Mouse (Mus musculus) CH12.LX (cell line): Measurements from ENCODE around the gene Atp8b3. TPM values are rescaled to one million over a fixed set of nuclear protein-coding genes. Genes with fewer than 3 reads are reported as not detected.

ENCODE experiments used
- DNase-seq: peaks from one replicate; pipeline ENCODE4 v3.0.0-alpha.2; 2013; ENCODE audit errors: extremely low read depth
- H3K27ac ChIP-seq: 2 replicates; pipeline ENCODE4 v1.5.1; 2012; ENCODE audit warnings: low read depth, mild to moderate bottlenecking, control low read depth, moderate library complexity; ENCODE audit not compliant: insufficient read depth
- H3K27me3 ChIP-seq: replicated peaks from 2 replicates; pipeline ENCODE3; 2012; ENCODE audit warnings: inconsistent platforms
- H3K36me3 ChIP-seq, 2 experiments: replicated peaks in 1 of 2; 2 replicates each; pipeline versions ENCODE3 to v1.6.1; 2012; ENCODE audit warnings: inconsistent platforms in 1 of 2, low read length in 1 of 2, mild to moderate bottlenecking in 1 of 2, mixed read lengths in 1 of 2, moderate library complexity in 1 of 2; ENCODE audit not compliant: control insufficient read depth in 1 of 2, insufficient read depth in 1 of 2
- H3K4me1 ChIP-seq, 2 experiments: 2 replicates each; pipeline ENCODE4 v1.6.1; 2012; ENCODE audit warnings: inconsistent platforms in 1 of 2, moderate library complexity in 1 of 2; ENCODE audit not compliant: insufficient read depth in 2 of 2, control insufficient read depth in 1 of 2
- H3K4me2 ChIP-seq: 2 replicates; pipeline ENCODE4 v1.6.1; 2012; ENCODE audit warnings: low read depth, mild to moderate bottlenecking, control low read depth; ENCODE audit not compliant: poor library complexity, insufficient read depth, severe bottlenecking
- H3K4me3 ChIP-seq, 3 experiments: fragments of 150-350 bp in 1 of 3; sonication (generic) in 1 of 3; replicated peaks in 1 of 3; 2 replicates each; pipeline versions ENCODE3 to v1.5.1; 2011 to 2012; ENCODE audit warnings: low read depth in 2 of 3, low read length in 2 of 3, mild to moderate bottlenecking in 2 of 3, moderate library complexity in 2 of 3, control low read depth in 1 of 3, improper control_type of control experiment in 1 of 3, inconsistent platforms in 1 of 3, mixed read lengths in 1 of 3; ENCODE audit not compliant: poor library complexity in 1 of 3
- H3K79me2 ChIP-seq: replicated peaks from 2 replicates; pipeline ENCODE4 v1.6.1; 2012; ENCODE audit warnings: mild to moderate bottlenecking, moderate library complexity; ENCODE audit not compliant: control insufficient read depth, poor library complexity, insufficient read depth, severe bottlenecking; ENCODE audit errors: extremely low read depth
- H3K9ac ChIP-seq: 2 replicates; pipeline ENCODE4 v1.6.1; 2012; ENCODE audit warnings: low read depth, mild to moderate bottlenecking, control low read depth, moderate library complexity; ENCODE audit not compliant: insufficient read depth
- H3K9me3 ChIP-seq: replicated peaks from 2 replicates; pipeline ENCODE3; 2012; ENCODE audit warnings: low read length, inconsistent platforms, mixed read lengths
- CHD2 ChIP-seq: IDR thresholded peaks from 2 replicates; pipeline ENCODE4 v1.6.1; 2011; ENCODE audit warnings: low read length, improper control_type of control experiment
- CTCF ChIP-seq, 2 experiments: IDR thresholded peaks in 1 of 2; conservative IDR thresholded peaks in 1 of 2; 2 replicates each; pipeline ENCODE4 v1.5.1; 2011 to 2012; ENCODE audit warnings: low read depth in 2 of 2, low read length in 2 of 2, improper control_type of control experiment in 1 of 2, inconsistent platforms in 1 of 2, mild to moderate bottlenecking in 1 of 2, moderate library complexity in 1 of 2
- E2F4 ChIP-seq: IDR thresholded peaks from 2 replicates; pipeline ENCODE4 v1.6.1; 2011; ENCODE audit warnings: low read depth, low read length, improper control_type of control experiment; ENCODE audit not compliant: insufficient replicate concordance
- ETS1 ChIP-seq: conservative IDR thresholded peaks from 2 replicates; pipeline ENCODE4 v1.6.1; 2012; ENCODE audit warnings: low read depth, mild to moderate bottlenecking, inconsistent platforms, low read length, improper control_type of control experiment, moderate library complexity
- JUN ChIP-seq: IDR thresholded peaks from 2 replicates; pipeline ENCODE4 v1.6.1; 2011; ENCODE audit warnings: low read depth, mild to moderate bottlenecking, low read length, improper control_type of control experiment, moderate library complexity; ENCODE audit not compliant: insufficient read depth
- JUND ChIP-seq: conservative IDR thresholded peaks from 2 replicates; pipeline ENCODE4 v1.6.1; 2011; ENCODE audit warnings: low read depth, low read length, improper control_type of control experiment
- KAT2A ChIP-seq: IDR thresholded peaks from 2 replicates; pipeline ENCODE4 v1.6.1; 2012; ENCODE audit warnings: low read length, improper control_type of control experiment, inconsistent platforms; ENCODE audit not compliant: insufficient replicate concordance
- MAFK ChIP-seq: IDR thresholded peaks from 2 replicates; pipeline ENCODE4 v1.6.1; 2011; ENCODE audit warnings: low read length, improper control_type of control experiment; ENCODE audit not compliant: insufficient replicate concordance
- MEF2A ChIP-seq: IDR thresholded peaks from 2 replicates; pipeline ENCODE4 v1.6.1; 2014; ENCODE audit warnings: low read depth, mild to moderate bottlenecking, inconsistent platforms, low read length, improper control_type of control experiment, borderline replicate concordance
- MXI1 ChIP-seq: IDR thresholded peaks from 2 replicates; pipeline ENCODE4 v1.6.1; 2011; ENCODE audit warnings: mild to moderate bottlenecking, low read depth, low read length, improper control_type of control experiment
- MYC ChIP-seq: IDR thresholded peaks from 2 replicates; pipeline ENCODE4 v1.6.1; 2011; ENCODE audit warnings: low read depth, mild to moderate bottlenecking, improper control_type of control experiment, low read length
- NRF1 ChIP-seq: IDR thresholded peaks from 2 replicates; pipeline ENCODE4 v1.6.1; 2014; ENCODE audit warnings: low read depth, mild to moderate bottlenecking, inconsistent platforms, low read length, improper control_type of control experiment, moderate library complexity
- PAX5 ChIP-seq: IDR thresholded peaks from 2 replicates; pipeline ENCODE4 v1.6.1; 2012; ENCODE audit warnings: low read length, inconsistent platforms, mixed read lengths
- POLR2A ChIP-seq: IDR thresholded peaks from 2 replicates; pipeline ENCODE4 v1.6.1; 2011; ENCODE audit warnings: low read depth, mild to moderate bottlenecking, improper control_type of control experiment, low read length
- SIN3A ChIP-seq: IDR thresholded peaks from 2 replicates; pipeline ENCODE4 v1.6.1; 2012; ENCODE audit warnings: low read length, improper control_type of control experiment, inconsistent platforms
- USF1 ChIP-seq: IDR thresholded peaks from 2 replicates; pipeline ENCODE4 v1.6.1; 2014; ENCODE audit warnings: low read depth, mild to moderate bottlenecking, inconsistent platforms, low read length, improper control_type of control experiment
- ZMIZ1 ChIP-seq: IDR thresholded peaks from 2 replicates; pipeline ENCODE4 v1.6.1; 2012; ENCODE audit warnings: low read depth, mild to moderate bottlenecking, inconsistent platforms, low read length, improper control_type of control experiment
- ZNF384 ChIP-seq: IDR thresholded peaks from 2 replicates; pipeline ENCODE4 v1.6.1; 2012; ENCODE audit warnings: low read depth, low read length, improper control_type of control experiment, inconsistent platforms
- dilution Hi-C: fragments of 300-500 bp; cut with MboI; formaldehyde crosslinking; loops from 2 replicates; pipeline ENCODE4 v1.14.3; 2020; ENCODE audit warnings: low sequenced_read_pairs; ENCODE audit not compliant: extremely low pct_unique_long_range_greater_than_20kb, extremely low pct_ligation_motif_present
- in situ Hi-C: fragments of 300-500 bp; cut with MboI; formaldehyde crosslinking; loops from 3 replicates; pipeline ENCODE4 v1.14.3; 2019; ENCODE audit warnings: low sequenced_read_pairs, low pct_ligation_motif_present, low pct_unique_long_range_greater_than_20kb, mixed read lengths
- polyA plus RNA-seq: library from polyadenylated mRNA; unstranded; fragments of >175 nt; gene quantifications from 2 replicates; pipeline ENCODE4 v1.2.1, GENCODE M21; 2012; ENCODE audit warnings: low read depth; ENCODE audit not compliant: insufficient read length
- total RNA-seq, 2 experiments: library from RNA; depleted of rRNA; stranded (reverse); fragments of 300-350 nt in 1 of 2; fragments of >200 nt in 1 of 2; gene quantifications; 2 replicates each; pipeline ENCODE4 v1.2.3; 2012 to 2014

Atp8b3 gene
- total and polyA plus RNA-seq, 3 experiments: 0.08 to 0.27 (median 0.21) TPM

- dilution Hi-C loops: no loop called here
- no peak overlapping the region for H3K9ac ChIP-seq
- in situ Hi-C loops: no loop called here
- peaks cover 31 to 63% of the 10 kb centered on the region in 2 experiments for H3K36me3 ChIP-seq
- H3K4me3 ChIP-seq: no peak overlapping the region
- H3K27ac ChIP-seq: no peak overlapping the region
- no peak overlapping the region for H3K4me2 ChIP-seq
- H3K9me3 ChIP-seq: no peaks in the 10 kb centered on the region
- peaks cover 20% of the 10 kb centered on the region for H3K79me2 ChIP-seq
- peaks cover 33 to 84% of the 10 kb centered on the region in 2 experiments for H3K4me1 ChIP-seq
- no peaks in the 10 kb centered on the region for H3K27me3 ChIP-seq
- TF ChIP-seq KAT2A (no peak), MXI1 (no peak), PAX5 (no peak), MYC (no peak), NRF1 (no peak), CTCF (conservative IDR thresholded peaks at IDR 0.05 in 1 of 2, IDR thresholded peaks at IDR 0.05 in 1 of 2; ENCODE audit: low read depth in 2 of 2, low read length in 2 of 2) (no peak), JUN (no peak), ZMIZ1 (no peak), SIN3A (no peak), E2F4 (no peak), JUND (no peak), ZNF384 (no peak)
- TF ChIP-seq, all 38 proteins: peak for 0
- DNase-seq: no peak
Observed at GRCm38 (mm10) chr10:80584642-80585552, 46.0 kb upstream of the Atp8b3 start.

DNA sequence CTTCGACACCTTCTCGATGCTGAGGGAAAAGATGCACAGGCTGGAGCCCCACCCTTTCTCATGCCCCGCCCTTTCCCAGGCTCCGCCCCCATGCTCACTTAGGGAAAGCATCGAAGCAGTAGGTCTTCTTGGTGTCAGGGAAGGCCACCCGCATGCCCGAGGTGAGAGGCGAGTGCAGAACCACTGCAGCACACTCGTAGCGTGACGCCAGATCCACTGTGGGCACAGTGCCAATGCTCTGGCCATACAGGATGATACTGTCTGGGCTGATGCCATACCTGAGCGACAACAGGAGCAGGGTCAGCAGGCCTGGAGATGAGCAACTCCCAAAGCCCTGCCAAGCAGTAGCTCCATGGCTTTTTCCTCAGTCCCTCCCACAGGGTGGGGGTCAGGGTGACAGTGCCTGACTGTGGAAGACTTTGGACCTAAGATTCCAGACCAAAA, 45.1 kb upstream of the Atp8b3 start:
- Histone ChIP-seq H3K9me3 (no peaks in the 10 kb centered on the region), H3K79me2 (peaks cover 16% of the 10 kb centered on the region), H3K4me2 (no peak overlapping the region), H3K9ac (no peak overlapping the region), H3K36me3 (peaks cover 31 to 63% of the 10 kb centered on the region in 2 experiments), H3K27ac (no peak overlapping the region), H3K4me3 (no peak overlapping the region), H3K27me3 (no peaks in the 10 kb centered on the region), H3K4me1 (peaks cover 31 to 80% of the 10 kb centered on the region in 2 experiments)
- no peak for TF ChIP-seq ZNF384
- TF ChIP-seq ETS1: no peak
- no peak for TF ChIP-seq CHD2
- no peak for TF ChIP-seq CTCF (conservative IDR thresholded peaks at IDR 0.05 in 1 of 2, IDR thresholded peaks at IDR 0.05 in 1 of 2; ENCODE audit: low read depth in 2 of 2, low read length in 2 of 2)
- no peak for TF ChIP-seq MEF2A
- TF ChIP-seq MAFK: no peak
- no peak; the same call in 1 of the 2 replicates for TF ChIP-seq POLR2A
- TF ChIP-seq SIN3A: no peak
- no peak for TF ChIP-seq USF1
- TF ChIP-seq NRF1: no peak
- TF ChIP-seq ZMIZ1: no peak
- dilution Hi-C loops (no loop called here), in situ Hi-C loops (no loop called here)
- no peak for DNase-seq
